Mouse (Mus musculus) embryonic facial prominence, embryonic 14.5 days (tissue): ENCODE data around the gene Fnbp1l. TPM values are rescaled to one million over a fixed set of nuclear protein-coding genes. Genes with fewer than 3 reads are reported as not detected.
A peak's percentile ranks its signal among the peaks of the same experiment; 100 is the strongest.

Experiments used
- ATAC-seq: fragments of 200-750 bp; cut with Nextera tagmentation; 2 replicates; pipeline ENCODE4 v1.8.0; 2017; ENCODE audit warnings: low read depth, moderate number of reproducible peaks, moderate TSS enrichment
- DNase-seq: peaks from one replicate; pipeline ENCODE4 v3.0.0-alpha.2; 2015; ENCODE audit warnings: low spot score
- H3K27ac ChIP-seq: fragments of 300-500 bp; sonication (generic); replicated peaks from 2 replicates; pipeline ENCODE4 v1.5.1; 2014; ENCODE audit warnings: low read depth, mild to moderate bottlenecking, low read length, moderate library complexity
- H3K27me3 ChIP-seq: fragments of 300-500 bp; sonication (generic); replicated peaks from 2 replicates; pipeline ENCODE4 v1.6.1; 2014; ENCODE audit warnings: low read length; ENCODE audit not compliant: control insufficient read depth, insufficient read depth
- H3K36me3 ChIP-seq: fragments of 300-500 bp; sonication (generic); 2 replicates; pipeline ENCODE4 v1.6.1; 2014; ENCODE audit warnings: low read length, mixed read lengths; ENCODE audit not compliant: control insufficient read depth, insufficient read depth
- H3K4me1 ChIP-seq: fragments of 300-500 bp; sonication (generic); 2 replicates; pipeline ENCODE4 v1.6.1; 2014; ENCODE audit warnings: antibody characterized with exemption, low read length; ENCODE audit not compliant: control insufficient read depth, insufficient read depth
- H3K4me2 ChIP-seq: fragments of 300-500 bp; sonication (generic); 2 replicates; pipeline ENCODE4 v1.6.1; 2014; ENCODE audit warnings: low read depth, mild to moderate bottlenecking, low read length, moderate library complexity, mixed read lengths
- H3K4me3 ChIP-seq: fragments of 300-500 bp; sonication (generic); 2 replicates; pipeline ENCODE4 v1.5.1; 2014; ENCODE audit warnings: low read depth, mild to moderate bottlenecking, low read length
- H3K9ac ChIP-seq: fragments of 300-500 bp; sonication (generic); 2 replicates; pipeline ENCODE4 v1.6.1; 2014; ENCODE audit warnings: low read depth, mild to moderate bottlenecking, low read length, moderate library complexity, mixed read lengths
- H3K9me3 ChIP-seq: fragments of 300-500 bp; sonication (generic); 2 replicates; pipeline ENCODE4 v1.6.1; 2016; ENCODE audit warnings: low read length; ENCODE audit not compliant: control insufficient read depth
- WGBS: fragments of 180-500 bp; shearing (Covaris S2); extraction: QIAGEN DNeasy Blood & Tissue Kit; methylation state at CpG from one replicate; pipeline ENCODE4 v1.1.7; 2014; 5-methylcytosine and 5-hydroxymethylcytosine counted together
- polyA plus RNA-seq: library from polyadenylated mRNA; unstranded; fragments of >200 nt; fragmentation: Nextera tagmentation; extraction: Ambion mirVana; gene quantifications from 2 replicates; pipeline ENCODE4 v1.2.1, GENCODE M21; 2014

The Fnbp1l gene
- polyA plus RNA-seq, 1 experiment from 2014 or later, result 36.8 TPM

DNA sequence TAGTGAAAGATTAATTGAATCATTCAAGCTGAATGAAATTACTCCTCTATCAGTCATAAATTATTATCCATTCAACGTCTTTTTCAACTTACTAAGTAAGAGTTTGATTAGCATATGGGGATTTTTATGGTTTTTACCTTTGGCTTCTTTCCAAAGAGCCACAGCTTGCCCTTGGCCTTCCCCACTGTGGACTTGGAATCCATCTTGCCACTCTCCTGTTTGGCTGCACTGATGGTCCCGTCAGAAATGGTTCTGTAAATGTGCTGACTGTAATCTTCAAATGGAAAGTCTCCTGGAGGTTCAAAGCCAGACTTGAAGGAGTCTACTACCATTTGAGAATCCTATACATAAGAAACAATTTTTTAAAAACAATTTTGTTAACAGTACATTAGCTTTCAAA, 61.7 kb downstream of the Fnbp1l start:
- ATAC-seq (no peak), DNase-seq (no peak)
- Histone ChIP-seq H3K9me3 (no peaks in the 10 kb centered on the region), H3K36me3 (peaks cover 26% of the 10 kb centered on the region), H3K27ac (no peak overlapping the region), H3K4me1 (no peaks in the 10 kb centered on the region), H3K4me2 (no peak overlapping the region), H3K27me3 (no peaks in the 10 kb centered on the region), H3K4me3 (no peak overlapping the region), H3K9ac (no peak overlapping the region)
- 67% methylated on average over 2 of the region's 2 CpGs for WGBS

DNA sequence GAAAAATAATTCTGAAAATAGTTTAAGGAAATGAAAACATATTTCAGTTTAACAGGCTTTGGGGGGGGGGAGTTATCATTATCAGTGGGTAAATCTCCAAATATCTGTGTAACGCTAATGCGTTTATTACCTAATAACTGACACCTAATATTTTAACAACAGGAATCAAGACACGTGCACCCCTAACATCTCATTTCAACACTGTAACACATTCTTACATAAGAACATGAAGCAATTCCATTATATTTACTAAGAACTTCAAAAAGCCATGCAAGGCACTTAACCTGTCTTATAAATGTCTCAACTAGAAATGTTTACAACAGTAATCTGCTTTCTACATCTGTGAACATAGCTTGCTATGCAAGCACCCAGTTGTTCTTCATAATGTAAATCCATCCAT, 68.3 kb downstream of the Fnbp1l start:
- no peaks in the 10 kb centered on the region for H3K9me3 ChIP-seq
- 95% methylated on average over 3 of the region's 3 CpGs for WGBS

DNA sequence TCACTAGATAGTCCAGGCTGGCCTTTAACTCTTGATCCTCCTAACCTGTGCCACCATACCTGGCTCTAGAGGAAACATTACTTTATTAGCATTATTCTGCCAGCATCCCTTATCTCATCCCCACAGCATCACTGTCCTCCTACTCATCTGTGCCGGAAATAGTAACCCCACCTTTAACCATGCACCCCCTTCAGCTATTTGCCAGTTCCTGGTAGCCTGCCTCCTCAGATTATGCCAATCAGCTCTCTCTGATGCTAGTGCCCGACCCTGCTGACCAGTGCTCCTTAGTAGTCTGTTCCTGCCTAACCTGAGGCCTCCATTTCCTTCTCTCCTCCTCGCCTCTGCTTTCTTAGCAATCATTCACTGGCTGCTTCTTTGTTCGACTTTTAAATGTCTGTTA, 72.0 kb downstream of the Fnbp1l start:
- ATAC-seq (no peak), DNase-seq (no peak)
- H3K36me3 ChIP-seq, result peaks cover 51% of the 10 kb centered on the region
- no peak overlapping the region for H3K9ac ChIP-seq
- no peak overlapping the region for H3K27ac ChIP-seq
- H3K4me3 ChIP-seq, result no peak overlapping the region
- H3K4me1 ChIP-seq, result no peaks in the 10 kb centered on the region
- no peaks in the 10 kb centered on the region for H3K9me3 ChIP-seq
- H3K27me3 ChIP-seq, result no peaks in the 10 kb centered on the region
- no peak overlapping the region for H3K4me2 ChIP-seq
- 82% methylated on average over 4 of the region's 4 CpGs for WGBS

More for the DNA sequence above, 68.3 kb downstream of the Fnbp1l start:
- DNase-seq (no peak), ATAC-seq (no peak)
- no peak overlapping the region for H3K4me3 ChIP-seq
- no peaks in the 10 kb centered on the region for H3K4me1 ChIP-seq
- H3K9ac ChIP-seq, result no peak overlapping the region
- H3K27ac ChIP-seq, result no peak overlapping the region
- peaks cover 28% of the 10 kb centered on the region for H3K36me3 ChIP-seq
- H3K4me2 ChIP-seq, result no peak overlapping the region
- H3K27me3 ChIP-seq, result no peaks in the 10 kb centered on the region

DNA sequence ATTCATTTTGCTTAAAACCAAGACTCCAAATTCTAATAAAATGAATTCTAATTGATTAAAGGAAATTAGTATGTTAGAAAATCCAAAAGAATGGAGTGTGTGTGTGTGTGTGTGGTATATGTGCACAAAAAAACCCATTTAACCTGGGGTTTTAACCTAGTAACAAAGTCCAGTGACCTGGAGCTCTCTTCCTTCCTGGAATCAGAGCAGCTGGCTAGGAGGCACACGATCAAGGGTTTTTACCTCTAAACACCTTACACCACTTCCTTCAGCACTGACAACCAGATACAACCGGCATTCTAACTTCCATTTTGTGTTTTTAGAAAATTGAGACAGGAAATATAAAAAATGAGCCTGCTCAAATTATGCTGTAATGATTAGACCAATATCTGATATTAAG, 74.2 kb downstream of the Fnbp1l start:
- H3K27me3 ChIP-seq, result no peaks in the 10 kb centered on the region
- H3K9ac ChIP-seq, result no peak overlapping the region
- no peaks in the 10 kb centered on the region for H3K4me1 ChIP-seq
- peaks cover 73% of the 10 kb centered on the region for H3K36me3 ChIP-seq
- DNase-seq, result no peak
- 80% methylated on average over 2 of the region's 2 CpGs for whole genome bisulfite sequencing
- H3K4me2 ChIP-seq, result no peak overlapping the region
- no peak overlapping the region for H3K4me3 ChIP-seq
- no peak for ATAC-seq
- H3K27ac ChIP-seq, result no peak overlapping the region
- H3K9me3 ChIP-seq, result no peaks in the 10 kb centered on the region

DNA sequence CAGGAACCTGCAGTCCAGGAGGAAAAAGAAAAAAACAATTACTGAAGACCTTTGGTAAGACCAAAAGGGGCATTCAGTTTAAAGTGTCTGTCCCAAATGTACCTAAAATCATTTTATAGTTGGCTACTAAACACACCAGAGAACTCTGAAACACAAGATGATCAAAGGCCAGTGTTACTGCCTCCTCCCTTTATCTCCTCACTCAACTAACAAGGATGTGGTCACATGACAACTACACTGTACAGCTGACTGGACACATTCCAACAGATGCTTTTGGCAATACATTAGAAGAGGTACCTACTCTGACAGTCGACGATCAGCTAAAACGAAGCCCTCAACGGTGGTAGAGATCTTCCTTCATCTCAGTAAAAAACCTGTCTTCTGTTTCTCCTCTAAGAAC, 78.6 kb downstream of the Fnbp1l start:
- no peak for DNase-seq
- Histone ChIP-seq H3K4me3 (no peak overlapping the region), H3K27me3 (no peaks in the 10 kb centered on the region), H3K27ac (no peak overlapping the region), H3K9me3 (no peaks in the 10 kb centered on the region), H3K36me3 (peaks cover 76% of the 10 kb centered on the region), H3K4me2 (no peak overlapping the region), H3K4me1 (no peaks in the 10 kb centered on the region), H3K9ac (no peak overlapping the region)
- ATAC-seq, result no peak
- 85% methylated on average over 4 of the region's 4 CpGs for WGBS

DNA sequence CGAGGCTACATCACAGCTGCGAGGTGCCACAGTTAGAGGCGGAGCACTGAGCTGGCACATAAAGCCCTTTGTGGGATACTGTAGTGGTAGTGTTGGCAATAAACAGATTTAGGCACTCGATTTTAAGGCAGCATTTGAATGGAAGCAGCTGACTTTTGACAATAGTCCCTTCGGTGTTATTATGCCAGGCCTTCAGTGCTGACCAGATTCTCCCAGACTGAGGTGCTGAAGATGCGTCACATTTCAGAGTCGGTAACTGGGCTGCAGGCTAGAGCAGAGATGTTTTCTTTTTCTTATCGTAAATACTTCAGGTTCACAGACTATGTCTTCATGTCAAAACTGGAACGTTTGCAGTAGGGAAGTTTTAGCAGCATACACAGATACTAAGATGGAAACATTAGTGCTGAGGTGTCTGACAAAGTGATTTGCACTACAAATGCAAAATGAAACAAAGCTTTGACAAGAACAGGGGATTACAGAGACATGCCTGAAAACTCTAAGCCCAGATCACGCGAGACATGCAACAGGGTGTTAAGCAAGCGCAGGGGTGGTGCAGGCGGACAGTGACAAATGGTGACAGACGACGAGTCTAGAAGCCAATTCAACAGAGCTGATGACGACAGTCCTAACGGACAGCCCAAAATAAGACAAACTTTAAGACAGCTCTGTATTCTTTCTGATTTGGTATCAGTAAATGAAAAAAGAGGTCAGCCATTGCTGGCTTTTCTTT, 79.4 kb downstream of the Fnbp1l start:
- 83% methylated on average over 17 of the region's 17 CpGs for WGBS
- ATAC-seq (no peak), DNase-seq (no peak)
- Histone ChIP-seq H3K9ac (no peak overlapping the region), H3K36me3 (peaks cover 69% of the 10 kb centered on the region), H3K9me3 (no peaks in the 10 kb centered on the region), H3K4me2 (no peak overlapping the region), H3K27me3 (no peaks in the 10 kb centered on the region), H3K4me3 (no peak overlapping the region), H3K27ac (no peak overlapping the region), H3K4me1 (no peaks in the 10 kb centered on the region)

DNA sequence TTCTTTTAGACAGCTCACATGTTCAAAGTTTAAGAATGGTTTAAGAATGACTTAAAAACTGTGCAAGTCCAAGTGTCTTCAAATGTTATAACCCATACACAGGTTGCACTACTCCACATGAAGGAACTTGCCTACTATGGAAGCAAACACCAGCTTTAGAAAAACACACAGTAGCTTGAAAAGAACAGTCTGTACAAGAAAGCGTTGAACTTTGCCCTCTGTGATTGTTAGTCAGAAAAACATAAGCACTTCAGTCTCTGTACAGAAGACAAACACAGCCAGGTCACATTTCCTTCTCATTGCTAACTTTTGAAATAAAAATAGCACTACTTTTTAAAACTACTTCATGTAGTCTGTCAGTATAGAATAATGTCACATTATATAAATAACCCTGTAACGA, 80.7 kb downstream of the Fnbp1l start:
- WGBS, result 82% methylated on average over 2 of the region's 2 CpGs
- Histone ChIP-seq H3K9me3 (no peaks in the 10 kb centered on the region), H3K4me1 (no peaks in the 10 kb centered on the region), H3K4me3 (no peak overlapping the region), H3K4me2 (no peak overlapping the region), H3K36me3 (peaks cover 61% of the 10 kb centered on the region), H3K27ac (no peak overlapping the region), H3K27me3 (no peaks in the 10 kb centered on the region), H3K9ac (no peak overlapping the region)
- no peak for DNase-seq
- ATAC-seq, result no peak

DNA sequence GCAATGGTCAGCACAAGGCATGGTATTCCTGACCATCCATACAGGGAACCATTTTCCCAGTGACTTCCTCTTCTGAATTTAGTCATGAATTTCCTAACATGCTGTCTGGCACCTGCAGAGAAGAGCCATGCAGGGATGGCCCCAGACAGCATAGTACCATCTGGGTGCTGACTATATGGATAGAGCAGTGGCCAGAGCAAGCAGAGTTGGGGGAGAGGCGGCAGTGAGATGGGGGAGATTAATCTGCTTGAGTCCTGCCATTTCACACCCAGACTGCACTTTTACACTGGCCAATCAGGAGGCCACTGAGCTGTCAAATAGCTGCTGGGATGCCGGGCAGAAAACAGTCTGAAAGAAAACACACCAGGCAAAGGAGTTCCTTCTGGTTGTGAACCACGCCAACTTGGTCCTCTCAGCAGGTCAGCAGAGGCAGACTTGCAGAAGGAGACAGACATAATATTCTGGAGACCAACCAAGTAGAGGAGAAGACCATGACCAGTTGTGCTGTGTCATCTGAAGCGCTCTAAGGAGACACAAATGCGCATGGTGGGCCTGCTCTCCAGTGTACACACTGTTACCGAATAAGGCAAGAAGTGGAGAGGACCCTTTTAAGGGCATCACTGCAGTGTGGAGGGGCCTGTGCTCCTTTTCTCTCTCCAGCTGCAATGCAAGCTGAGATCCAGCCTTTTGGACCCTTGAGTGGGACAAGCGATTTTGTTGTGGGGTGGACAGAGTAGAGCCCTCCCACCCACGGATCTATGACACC, 83.4 kb downstream of the Fnbp1l start:
- no peak overlapping the region for H3K27ac ChIP-seq
- H3K27me3 ChIP-seq, result no peaks in the 10 kb centered on the region
- H3K36me3 ChIP-seq, result peaks cover 41% of the 10 kb centered on the region
- H3K4me2 ChIP-seq, result no peak overlapping the region
- H3K9me3 ChIP-seq, result no peaks in the 10 kb centered on the region
- ATAC-seq, result 0 out of 2 replicates have a peak, but pooled peaks have one; percentile 33
- H3K9ac ChIP-seq, result no peak overlapping the region
- 89% methylated on average over 8 of the region's 8 CpGs for WGBS
- no peaks in the 10 kb centered on the region for H3K4me1 ChIP-seq
- DNase-seq, result no peak
- H3K4me3 ChIP-seq, result no peak overlapping the region
